Mouse (Mus musculus): ENCODE results near the gene Rps15a.

The Rps15a gene

DNA sequence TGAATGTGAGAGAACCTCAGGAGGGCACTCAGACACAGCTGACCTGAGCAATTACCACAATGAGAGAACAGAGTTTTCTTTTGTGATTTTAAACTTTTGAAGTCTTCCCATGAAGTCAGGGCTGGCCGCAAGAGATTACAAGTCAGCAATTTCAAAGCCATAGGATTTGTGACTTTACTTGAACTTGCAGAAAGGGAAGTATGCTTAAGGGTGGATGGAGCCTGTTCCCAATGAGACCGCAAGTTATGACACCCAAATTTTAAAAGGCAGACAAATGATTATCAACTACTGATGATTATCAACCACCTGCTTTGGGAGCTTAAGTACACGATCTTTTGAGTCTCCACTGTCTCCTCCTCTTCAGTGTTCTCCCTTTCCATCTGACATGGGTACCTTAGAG lies 2.4 kb upstream of the Rps15a start:
- in situ Hi-C loops (cut with MboI; ENCODE audit: unreplicated experiment in 2 of 2) = loop anchor here (10.0 to 25.0 kb wide), 3 partner anchors 1369 to 1606 kb away; partner anchors contain the start of genes Nucb2 (in 1 of the 2) and Umod (in 1 of the 2)

DNA sequence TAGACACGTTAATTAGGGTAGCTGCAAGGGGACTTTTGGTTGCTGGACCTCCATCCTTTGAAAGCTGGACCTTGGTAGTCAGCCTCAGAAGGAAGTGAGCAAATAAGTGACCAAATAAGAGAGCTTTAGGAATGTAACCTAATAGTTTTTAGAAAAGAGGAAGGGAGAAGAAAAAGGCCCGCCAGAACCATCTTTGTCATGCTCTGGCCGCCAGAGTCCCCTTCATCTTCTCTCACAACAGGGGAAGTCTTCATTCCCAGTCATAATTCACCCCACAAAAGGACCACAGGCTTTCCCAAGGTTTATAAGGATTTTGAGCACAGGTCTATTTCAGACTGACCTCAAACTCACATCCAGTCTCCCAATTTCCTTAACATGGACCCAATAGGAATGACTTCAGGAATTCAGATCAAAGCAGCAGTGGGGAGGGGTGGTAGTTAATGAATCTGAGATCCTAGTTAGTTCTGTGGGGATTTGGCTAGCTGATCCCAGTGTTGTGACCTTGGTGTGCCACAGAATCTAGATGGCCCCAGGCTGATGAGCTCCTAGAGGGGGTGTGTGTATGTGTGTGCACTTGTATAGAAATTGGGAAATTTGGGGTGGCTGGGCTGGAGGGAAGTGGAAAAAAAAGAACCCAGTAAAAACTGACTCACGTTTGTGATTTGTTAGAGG lies 1.7 kb upstream of the Rps15a start:
- in situ Hi-C loops (cut with MboI; ENCODE audit: unreplicated experiment in 2 of 2) = loop anchor here (10.0 to 25.0 kb wide), 3 partner anchors 1370 to 1605 kb away; partner anchors contain the start of genes Nucb2 (in 1 of the 2) and Umod (in 1 of the 2)

DNA sequence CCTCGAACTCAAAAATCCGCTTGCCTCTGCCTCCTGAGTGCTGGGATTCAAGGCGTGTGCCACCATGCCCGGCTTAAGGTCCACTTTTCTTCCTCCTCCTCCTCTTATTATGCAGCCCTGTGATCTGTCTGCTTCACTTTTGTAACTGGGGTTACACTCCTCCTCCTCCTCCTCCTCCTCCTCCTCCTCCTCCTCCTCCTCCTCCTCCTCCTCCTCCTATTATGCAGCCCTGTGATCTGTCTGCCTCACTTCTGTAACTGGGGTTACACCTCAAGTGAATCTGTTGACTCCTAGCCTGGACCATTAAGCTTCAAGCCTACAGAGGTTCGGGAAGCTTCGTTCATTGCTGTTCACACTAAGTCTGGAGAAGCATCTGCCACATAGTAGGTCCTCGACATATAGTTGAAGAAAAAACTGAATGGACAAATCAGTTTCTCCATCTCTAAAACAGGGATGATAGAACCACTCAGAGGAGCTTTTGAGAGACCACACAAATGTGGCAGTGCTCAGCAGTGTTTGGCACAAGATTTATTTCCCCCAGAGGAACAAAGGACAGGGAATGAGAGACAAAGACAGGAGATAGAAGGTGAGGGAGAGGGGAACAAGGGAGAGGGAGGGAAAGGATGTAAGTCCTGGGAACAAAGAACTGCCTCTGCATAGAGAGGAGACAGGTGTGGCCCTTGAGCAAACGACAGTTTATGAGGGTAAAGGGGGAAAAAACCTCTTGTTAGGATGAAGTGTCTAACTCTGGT lies 975 bp upstream of the Rps15a start:
- in situ Hi-C loops (cut with MboI; ENCODE audit: unreplicated experiment in 2 of 2) = loop anchor here (10.0 to 25.0 kb wide), 3 partner anchors 1370 to 1605 kb away; partner anchors contain the start of genes Nucb2 (in 1 of the 2) and Umod (in 1 of the 2)

DNA sequence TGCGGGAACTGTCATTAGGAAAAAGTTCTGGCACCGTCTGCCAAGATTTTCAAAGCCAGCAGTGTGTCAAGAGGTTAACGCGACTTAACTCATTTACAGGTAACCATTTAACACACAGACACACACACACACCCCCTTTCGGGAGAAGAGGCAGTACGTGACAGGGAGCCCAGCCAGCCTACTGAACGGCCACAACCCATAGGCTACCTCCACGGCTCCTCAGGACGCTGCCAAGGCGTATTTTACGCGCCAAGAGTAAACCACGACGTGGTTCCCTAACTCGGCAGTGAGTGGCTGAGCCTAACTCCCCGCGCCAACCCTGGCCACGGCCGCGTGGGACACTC lies 483 bp downstream of the Rps15a start:
- in situ Hi-C loops (cut with MboI; ENCODE audit: unreplicated experiment in 2 of 2) = loop anchor here (10.0 to 25.0 kb wide), 3 partner anchors 1372 to 1603 kb away; partner anchors contain the start of genes Nucb2 (in 1 of the 2) and Umod (in 1 of the 2)

DNA sequence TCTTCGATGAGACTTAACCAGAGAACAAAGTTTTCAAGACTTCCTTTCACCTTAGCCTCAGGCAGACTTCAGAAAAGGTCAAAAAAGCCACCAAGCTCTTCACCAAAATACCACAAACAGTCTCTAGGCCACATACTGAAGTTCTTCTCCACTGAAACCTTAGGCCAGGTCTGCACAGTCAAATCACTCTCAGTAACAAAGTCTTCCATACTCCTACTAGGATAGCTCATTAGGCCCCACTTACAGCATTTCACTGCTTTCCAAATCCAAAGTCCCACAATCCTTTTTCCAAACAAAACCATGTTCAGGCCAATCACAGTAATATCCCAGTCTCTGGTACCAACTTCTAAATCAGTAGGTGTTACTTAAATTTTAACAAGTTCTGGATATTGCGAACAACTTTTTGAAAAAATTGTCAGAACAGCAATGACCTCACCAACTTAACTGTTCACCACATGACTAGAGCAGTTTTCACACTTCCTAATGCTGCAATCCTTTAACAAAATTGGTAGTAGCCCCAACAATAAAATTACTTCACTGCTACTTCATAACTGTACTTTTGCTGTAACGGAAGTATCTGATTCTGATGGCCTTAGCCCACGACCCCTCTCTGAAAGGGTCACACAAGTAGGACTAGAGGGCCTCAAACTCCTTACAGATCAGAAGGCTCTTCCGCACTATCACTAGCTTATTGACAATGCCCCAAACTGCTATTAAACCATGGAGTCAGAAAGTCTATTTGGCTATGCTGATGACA lies 2.3 kb downstream of the Rps15a start:
- in situ Hi-C loops (cut with MboI; ENCODE audit: unreplicated experiment in 2 of 2) = loop anchor here (5.0 to 25.0 kb wide), 4 partner anchors 736 to 1601 kb away; partner anchors contain the start of genes Nucb2 (in 1 of the 2) and Umod (in 1 of the 2)

DNA sequence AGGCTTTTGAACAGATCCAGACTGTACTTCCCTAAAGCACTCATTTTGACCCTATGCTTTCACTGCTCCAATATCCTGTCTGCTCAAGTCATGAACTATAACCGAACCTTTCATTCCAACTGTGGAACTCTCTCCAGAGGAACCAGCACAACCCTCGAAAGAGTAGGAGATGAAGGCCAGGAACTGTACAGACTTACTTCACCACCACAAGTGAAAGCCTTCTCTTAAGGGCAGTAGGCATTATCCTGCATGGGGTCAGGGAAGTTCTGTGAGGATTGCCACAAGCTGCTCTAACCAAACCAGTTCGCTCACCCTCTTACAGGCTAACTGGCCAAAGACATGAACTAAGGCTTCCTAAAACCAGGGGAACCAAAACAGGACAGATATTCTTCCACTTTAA lies 4.9 kb downstream of the Rps15a start:
- in situ Hi-C loops (cut with MboI; ENCODE audit: unreplicated experiment in 2 of 2) = loop anchor here (5.0 to 25.0 kb wide), 4 partner anchors 734 to 1599 kb away; partner anchors contain the start of genes Nucb2 (in 1 of the 2) and Umod (in 1 of the 2)

DNA sequence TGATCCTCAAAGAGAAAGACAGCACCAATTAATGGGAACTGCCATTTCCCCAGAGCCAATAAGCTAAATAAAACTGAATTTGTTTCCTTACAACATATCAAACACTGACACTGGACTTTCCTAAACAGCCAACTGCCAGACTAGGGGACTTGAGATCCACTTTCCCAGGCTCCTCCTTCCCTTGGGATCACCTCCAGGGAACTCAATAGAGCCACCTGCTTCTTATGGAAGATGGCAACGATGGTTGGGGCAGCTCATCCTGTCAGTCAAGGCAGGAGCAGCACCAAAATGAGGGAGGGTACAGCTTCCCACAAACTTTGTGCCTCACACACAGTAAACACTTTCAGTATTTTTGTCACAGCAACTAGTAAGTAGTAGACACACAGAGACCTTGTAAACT lies 8.3 kb downstream of the Rps15a start:
- in situ Hi-C loops (cut with MboI; ENCODE audit: unreplicated experiment in 2 of 2) = loop anchor here (10.0 to 25.0 kb wide), 7 partner anchors 223 to 1863 kb away; partner anchors contain the start of genes Nucb2 (in 1 of the 2) and Umod (in 1 of the 2)

DNA sequence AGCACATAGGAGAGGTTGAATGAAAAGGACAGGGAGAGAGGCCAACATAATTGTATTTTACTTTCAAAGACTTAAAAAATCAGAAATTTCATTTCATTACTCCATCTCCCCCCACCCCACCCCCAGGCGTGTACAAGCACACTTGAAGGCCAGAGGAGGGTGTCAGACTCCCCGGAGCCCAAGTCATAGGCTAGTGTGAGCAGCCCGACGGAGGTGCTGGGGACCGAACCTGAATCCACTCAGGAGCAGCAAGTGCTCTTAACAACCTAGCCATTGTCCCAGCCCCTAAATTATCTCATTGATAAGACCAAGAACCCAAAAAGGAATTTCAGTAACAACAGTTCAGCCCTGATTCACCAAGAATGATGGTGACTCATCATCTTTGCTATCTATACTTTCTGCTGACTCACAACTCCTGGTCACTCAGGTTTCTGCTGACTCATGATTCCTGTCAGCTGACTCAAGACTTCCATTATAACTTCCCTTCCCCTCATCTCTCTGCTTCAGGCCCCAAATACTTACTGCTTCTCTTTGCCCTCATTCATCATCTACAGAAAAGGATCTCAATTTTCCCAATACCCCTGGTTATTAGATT lies 11.4 kb downstream of the Rps15a start:
- in situ Hi-C loops (cut with MboI; ENCODE audit: unreplicated experiment in 2 of 2) = loop anchor here (5.0 to 25.0 kb wide), 8 partner anchors 220 to 1860 kb away; partner anchors contain the start of genes Nucb2 (in 1 of the 2) and Umod (in 1 of the 2)

DNA sequence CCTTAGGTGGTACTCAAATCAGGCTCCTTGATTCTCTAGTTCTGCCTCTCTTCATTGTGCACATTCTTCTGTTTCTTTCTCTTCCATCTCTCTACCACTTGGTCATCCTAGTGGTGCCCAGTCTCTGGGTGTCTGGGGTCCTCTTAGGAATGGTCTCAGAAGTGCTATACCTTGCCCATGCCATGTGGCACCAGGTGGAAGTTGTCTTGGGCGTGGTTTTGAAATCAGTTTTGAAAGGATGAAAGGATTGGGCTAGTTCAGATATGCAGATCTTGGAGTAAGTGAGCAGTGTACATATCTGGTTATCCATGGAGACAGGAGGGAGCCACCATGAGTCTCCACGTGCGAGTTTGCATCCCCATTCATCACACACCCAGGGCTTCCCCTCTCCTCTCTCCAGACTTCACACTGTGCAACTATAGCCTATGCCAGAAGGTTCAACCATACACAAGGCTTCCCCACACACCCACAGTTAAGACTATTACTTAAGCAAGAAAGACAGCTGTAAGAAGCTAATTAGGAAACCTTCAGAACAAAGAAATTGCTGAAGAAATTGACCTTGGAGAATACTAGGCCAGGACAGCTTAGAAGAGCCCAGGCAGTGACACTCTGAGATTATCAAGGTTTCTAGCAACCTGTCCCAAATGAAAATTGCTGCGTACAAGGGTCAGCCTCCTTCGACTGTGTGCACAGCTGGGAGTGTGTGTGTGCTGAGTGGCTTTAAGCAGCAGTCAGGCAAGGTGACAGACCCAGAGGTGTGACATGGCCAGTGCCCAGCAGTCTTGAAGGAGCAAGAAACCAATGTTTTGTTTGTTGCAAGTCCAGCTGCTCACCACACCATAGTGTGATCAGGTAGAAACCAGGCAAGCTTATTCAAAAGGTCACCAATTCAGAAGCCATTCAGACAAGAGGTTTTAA lies 12.3 kb downstream of the Rps15a start:
- in situ Hi-C loops (cut with MboI; ENCODE audit: unreplicated experiment in 2 of 2) = loop anchor here (5.0 to 25.0 kb wide), 8 partner anchors 219 to 1859 kb away; partner anchors contain the start of genes Nucb2 (in 1 of the 2) and Umod (in 1 of the 2)

DNA sequence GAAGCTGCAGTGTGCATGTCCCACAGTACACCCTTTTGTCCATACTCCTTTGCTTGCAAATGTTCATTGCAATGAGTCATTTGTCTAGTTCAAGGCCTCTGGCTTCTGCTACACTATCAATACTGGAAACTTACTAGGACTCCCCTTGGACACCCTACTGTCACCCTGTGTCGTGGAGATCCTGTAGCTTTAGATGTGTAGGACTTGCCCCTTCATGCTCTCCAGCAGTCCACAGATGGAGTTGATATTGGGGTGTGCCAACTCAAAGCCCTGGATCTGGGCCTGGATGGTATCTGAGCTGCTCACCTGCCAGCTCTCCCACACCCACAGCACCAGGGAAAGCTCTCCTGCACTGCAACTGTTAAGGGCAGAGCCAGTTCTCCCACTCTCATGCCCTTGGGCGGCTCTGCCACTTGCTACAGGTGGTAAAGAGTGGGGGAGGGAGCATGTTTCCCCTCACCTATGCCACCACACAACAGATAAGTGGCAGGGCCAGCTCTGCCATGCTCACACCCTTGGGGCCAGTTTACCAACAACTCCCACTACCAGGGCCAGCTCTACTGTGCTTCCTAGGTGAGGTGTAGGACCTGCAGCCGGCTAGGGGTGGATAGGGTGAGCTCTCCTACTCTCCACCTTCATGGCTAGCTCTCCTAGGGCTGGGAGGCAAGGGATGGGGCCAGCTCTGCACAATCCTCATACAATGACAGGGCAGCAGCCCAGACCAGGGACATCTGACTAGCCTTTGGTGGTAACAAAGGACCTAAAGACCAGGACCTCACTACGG lies 13.1 kb downstream of the Rps15a start:
- in situ Hi-C loops (cut with MboI; ENCODE audit: unreplicated experiment in 2 of 2) = loop anchor here (5.0 to 25.0 kb wide), 8 partner anchors 218 to 1858 kb away; partner anchors contain the start of genes Nucb2 (in 1 of the 2) and Umod (in 1 of the 2)

DNA sequence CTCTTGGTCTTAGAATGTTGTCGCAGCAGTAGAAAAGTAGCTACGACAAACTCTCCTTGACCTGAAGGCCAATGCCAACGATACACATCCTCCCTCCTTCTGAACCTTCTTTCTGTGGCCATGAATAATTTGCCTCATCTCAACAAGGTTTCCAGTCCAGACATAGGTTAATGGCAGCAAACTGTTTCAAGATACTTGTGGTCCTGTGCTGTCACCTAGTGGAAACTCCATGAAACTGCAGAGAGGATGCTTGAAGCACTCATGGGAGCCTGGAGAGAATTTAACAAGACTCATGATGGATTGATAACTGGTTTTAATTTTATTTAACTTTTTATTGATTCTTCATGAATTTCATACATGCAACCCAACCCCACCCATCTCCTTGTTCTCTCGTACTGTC lies 13.8 kb downstream of the Rps15a start:
- in situ Hi-C loops (cut with MboI; ENCODE audit: unreplicated experiment in 2 of 2) = loop anchor here (5.0 to 25.0 kb wide), 8 partner anchors 217 to 1857 kb away; partner anchors contain the start of genes Nucb2 (in 1 of the 2) and Umod (in 1 of the 2)

DNA sequence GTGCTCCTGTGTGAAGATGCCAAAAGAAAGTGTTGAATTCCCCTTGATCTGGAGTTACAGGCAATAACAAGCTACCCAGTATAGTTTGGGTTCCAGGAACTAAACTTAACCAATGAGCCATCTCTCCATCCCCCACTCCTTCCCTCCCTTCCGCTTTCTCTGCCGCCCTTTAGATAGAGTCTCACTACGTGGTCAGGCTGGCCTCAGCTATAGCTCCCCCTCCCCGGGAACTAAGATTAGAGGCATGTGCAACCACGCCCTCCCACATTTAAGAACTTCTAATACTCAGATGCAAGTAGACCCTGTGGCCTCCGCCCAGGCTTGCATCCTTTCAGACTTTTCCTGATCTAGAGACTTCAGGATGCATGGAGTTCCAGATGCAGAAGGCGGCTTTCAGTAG lies 18.4 kb downstream of the Rps15a start:
- in situ Hi-C loops (cut with MboI; ENCODE audit: unreplicated experiment in 2 of 2) = loop anchor here in 1 of 2 experiments (10.0 kb wide), 1 partner anchor 463 kb away; no protein-coding TSS in a partner anchor

DNA sequence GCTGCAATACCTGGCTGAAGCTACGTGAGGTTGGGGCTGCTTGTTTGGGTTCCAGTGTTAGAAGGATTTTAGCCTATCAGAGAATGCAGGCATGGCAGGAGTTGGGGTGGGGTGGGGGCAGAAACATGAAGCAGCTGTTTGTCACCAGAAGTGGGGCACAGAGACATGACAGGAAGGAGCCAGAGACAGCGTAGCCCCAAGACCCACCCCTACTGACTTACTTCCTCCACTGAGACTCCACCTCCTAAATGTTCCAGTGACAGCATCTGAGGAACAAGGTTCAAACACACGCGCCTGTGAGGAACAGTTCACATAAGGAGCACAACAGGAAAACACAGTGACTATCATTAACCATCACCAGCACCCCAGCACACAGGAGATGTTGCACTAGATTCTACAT lies 36.0 kb downstream of the Rps15a start:
- in situ Hi-C loops (cut with MboI; ENCODE audit: unreplicated experiment in 2 of 2) = no loop called here

DNA sequence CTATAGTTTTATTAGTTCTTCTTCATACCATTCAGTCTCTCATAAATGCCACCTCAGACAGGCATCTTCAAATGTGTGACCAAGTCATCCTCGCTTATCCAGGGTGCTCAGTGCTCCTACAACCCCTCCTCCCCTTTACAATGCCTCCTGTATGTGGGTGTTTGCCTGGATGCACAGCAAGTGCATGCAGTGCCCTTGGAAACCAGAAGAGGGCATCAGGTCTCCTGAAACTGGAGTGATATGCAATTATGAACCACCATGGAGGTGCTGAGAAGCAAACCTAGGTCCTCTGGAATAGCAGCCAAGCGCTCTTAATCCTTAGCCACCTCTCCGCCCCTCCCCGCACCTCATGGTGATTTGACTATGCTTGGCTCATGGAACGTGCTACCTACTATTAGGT lies 36.9 kb downstream of the Rps15a start:
- in situ Hi-C loops (cut with MboI; ENCODE audit: unreplicated experiment in 2 of 2) = no loop called here

DNA sequence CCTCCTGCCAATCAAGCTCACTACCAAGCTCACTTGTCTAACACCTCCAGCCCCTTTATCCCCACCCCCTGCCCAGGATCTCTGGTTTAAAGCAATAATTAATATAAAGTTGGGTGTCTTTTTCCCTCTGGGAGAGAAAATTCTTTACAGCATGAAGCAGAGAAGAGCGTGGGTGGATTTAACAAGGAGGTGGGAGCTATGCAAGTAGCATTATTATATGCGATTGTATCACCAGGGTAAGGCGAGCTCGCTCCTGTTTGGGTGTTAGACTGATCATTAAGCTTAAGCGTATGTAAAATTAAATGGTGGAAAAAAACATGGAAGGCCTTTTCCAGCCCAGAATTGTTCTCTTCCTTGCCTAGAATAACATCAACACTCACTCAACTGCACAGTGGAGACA lies 48.7 kb downstream of the Rps15a start:
- in situ Hi-C loops (cut with MboI; ENCODE audit: unreplicated experiment in 2 of 2) = no loop called here

DNA sequence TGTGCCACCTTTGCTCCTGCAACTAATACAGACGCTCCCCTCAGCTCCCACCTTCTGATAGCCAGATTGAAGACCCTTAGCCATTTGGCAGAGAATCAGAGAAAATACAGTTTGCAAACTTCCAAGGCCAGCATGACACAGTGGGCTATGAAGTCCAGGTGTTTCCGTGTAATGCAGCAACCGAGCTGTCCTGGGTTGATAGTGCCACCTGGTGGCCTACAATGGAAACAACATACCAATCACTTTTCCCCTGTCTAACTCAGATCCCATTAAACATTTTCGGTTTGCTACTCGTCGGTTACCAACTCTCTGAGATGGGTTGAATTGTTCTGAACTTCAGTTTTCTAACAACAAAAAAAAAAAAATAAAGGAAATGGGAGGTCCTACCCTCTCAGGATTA lies 59.7 kb downstream of the Rps15a start:
- in situ Hi-C loops (cut with MboI; ENCODE audit: unreplicated experiment in 2 of 2) = no loop called here
